ENCODE assay signal across 18 mouse cellular contexts in genomic region chr15:31546291-31546690, GRCm38 (mm10).
"Had no signal": no experiment of that assay in that cellular context is flagged by ENCODE, and none has a peak within 500 bp of the region (broad histone marks: within the 10 kb centered on the region; RNA-seq: fewer than 3 reads in every experiment).

No protein-coding gene starts in this region.

- H3K27ac ChIP-seq: kidney, postnatal 0 days; layer of hippocampus, adult 2 months; limb, embryonic 10.5 days; limb, embryonic 13.5 days; liver, embryonic 12.5 days; liver, embryonic 15.5 days; lung, embryonic 15.5 days; midbrain, embryonic 13.5 days; neural tube, embryonic 12.5 days had no signal

- ATAC-seq: liver, embryonic 12.5 days; midbrain, embryonic 13.5 days had no signal

- H3K9ac ChIP-seq: limb, embryonic 13.5 days; liver, embryonic 12.5 days; liver, embryonic 15.5 days; lung, embryonic 15.5 days; midbrain, embryonic 13.5 days; neural tube, embryonic 12.5 days had no signal

- H3K9me3 ChIP-seq: limb, embryonic 10.5 days; limb, embryonic 13.5 days; liver, embryonic 12.5 days; liver, embryonic 15.5 days; lung, embryonic 15.5 days; midbrain, embryonic 13.5 days; neural tube, embryonic 12.5 days had no signal

- DNase-seq: kidney, adult 9 months; kidney, postnatal 25 days; layer of hippocampus, adult 9-11 months; liver; lung, adult 18-20 months; lung, postnatal 10 days; lung, postnatal 36 days; thymus, adult 18-20 months; thymus, postnatal 36 days had no signal

- H3K36me3 ChIP-seq: limb, embryonic 10.5 days; limb, embryonic 13.5 days; liver, embryonic 12.5 days; liver, embryonic 15.5 days; lung, embryonic 15.5 days; midbrain, embryonic 13.5 days; neural tube, embryonic 12.5 days had no signal

- H3K27me3 ChIP-seq: limb, embryonic 13.5 days; liver, embryonic 12.5 days; liver, embryonic 15.5 days; lung, embryonic 15.5 days; midbrain, embryonic 13.5 days; neural tube, embryonic 12.5 days had no signal

- H3K4me2 ChIP-seq: limb, embryonic 13.5 days; liver, embryonic 12.5 days; liver, embryonic 15.5 days; lung, embryonic 15.5 days; midbrain, embryonic 13.5 days; neural tube, embryonic 12.5 days had no signal

- H3K4me3 ChIP-seq: layer of hippocampus, adult 2 months; limb, embryonic 10.5 days; limb, embryonic 13.5 days; liver, embryonic 12.5 days; liver, embryonic 15.5 days; lung, embryonic 15.5 days; midbrain, embryonic 13.5 days; neural tube, embryonic 12.5 days had no signal
